Mouse (Mus musculus) heart, adult 8-10 months (tissue): ENCODE results near the gene Ankrd42. TPM values are rescaled to one million over a fixed set of nuclear protein-coding genes. Genes with fewer than 3 reads are reported as not detected.

Source experiments
- DNase-seq: peaks from one replicate; pipeline ENCODE4 v3.0.0; 2022; ENCODE audit warnings: low spot score
- total RNA-seq, 4 experiments: library from RNA; stranded (reverse); gene quantifications; 2 replicates each; pipeline ENCODE4 v1.2.4; 2022

Ankrd42 gene
- total RNA-seq, 4 experiments from 2014 or later, result 0.62 to 1.4 (median 1.0) TPM

DNA sequence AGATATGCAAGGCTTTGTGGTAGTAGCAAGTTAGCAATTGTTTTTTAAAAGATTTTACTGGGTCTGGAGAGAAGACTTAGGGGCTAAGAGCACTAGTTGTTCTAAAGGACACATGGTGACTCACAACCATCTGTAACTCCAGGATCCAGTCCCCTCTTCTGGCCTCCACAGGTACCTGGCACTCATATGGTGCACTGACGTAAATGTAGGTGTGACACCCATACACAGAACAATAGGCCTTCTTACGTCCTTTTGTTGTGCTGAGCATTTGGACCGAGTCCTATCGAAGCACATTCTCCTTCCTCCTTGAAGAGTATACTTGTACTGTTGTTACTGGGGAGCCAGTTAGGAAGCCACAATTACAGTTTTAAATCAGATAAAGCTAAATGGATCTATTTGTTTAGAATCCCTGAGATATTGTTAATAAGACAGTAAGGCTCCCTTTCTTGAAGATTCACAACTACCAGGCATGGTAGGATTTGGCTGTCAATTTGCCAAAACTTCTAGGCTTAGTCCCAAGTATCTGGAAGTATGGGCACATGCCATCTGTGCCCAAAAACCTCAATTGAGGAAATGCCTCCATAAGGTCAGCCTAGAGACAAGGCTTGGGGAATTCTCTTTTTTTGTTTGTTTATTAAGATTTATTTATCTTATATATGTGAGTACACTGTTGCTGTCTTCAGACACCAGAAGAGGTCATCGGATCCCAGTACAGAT is 56.3 kb downstream of the Ankrd42 start:
- no peak for DNase-seq

DNA sequence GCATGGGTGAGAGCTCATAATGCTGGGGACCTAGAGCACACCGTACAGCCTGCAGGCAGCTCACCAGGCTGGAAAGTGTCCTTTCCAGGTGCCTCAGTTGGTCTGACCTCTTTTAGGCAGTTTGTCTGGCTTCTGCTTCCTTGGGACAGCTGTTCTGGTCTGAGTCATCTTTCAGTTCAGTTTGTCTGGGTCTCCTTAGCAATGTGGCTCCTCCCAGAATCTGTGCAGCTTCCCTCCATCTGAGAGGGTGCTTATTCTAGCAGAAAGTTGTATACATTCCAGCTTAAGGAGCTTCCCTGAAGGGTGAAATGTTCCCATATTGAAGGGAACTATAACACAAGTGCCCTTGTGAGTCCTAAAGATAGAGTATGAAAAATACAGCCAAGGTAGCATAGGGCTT is 70.2 kb downstream of the Ankrd42 start:
- no peak for DNase-seq

DNA sequence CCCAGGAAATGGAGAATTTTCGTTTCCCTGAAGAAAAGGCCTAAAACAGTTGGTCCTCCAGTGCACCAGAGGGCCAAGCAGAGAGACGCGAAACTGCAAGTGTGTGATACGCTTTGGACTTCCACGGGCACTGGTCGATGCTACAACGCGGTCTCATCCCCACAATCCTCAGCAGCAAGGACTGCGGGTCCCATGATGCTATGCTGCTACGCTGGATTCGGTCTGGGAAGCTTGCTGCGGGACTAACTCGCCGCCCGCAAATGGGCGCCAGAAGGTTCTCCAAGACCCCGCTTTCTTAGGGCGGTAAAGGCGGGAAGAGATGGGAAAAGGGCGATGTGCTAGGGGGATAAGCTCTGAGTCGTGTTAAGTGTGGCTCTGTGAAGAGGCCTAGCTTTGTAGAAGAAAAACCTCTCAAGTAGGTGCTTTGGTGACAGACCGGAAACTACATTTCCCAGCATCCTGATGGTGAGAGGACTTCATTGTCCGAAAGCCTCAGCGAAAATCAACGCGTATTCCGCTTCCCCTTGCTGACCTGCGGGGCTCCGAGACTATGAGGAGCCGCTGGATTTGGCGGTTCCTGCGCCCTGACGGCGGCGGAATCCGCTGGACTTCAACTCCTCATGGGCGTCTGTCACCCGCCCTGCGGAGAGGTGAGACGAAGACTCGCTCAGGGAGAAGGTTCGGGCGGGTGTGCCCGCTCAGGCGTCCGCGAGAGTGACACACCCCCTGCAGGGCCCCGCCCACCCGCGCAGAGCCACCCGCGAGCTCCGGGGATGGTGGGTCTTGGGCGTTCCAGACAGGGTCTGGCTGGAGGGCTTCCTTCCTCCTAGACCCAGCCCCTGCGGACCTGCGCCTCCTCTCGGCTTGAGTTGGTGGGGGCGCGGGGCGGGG is 75.7 kb downstream of the Ankrd42 start, which contains the start of gene Ccdc90b:
Gene Ccdc90b (plus strand): TSS at position 164 of the 891 bp plus-strand sequence.
- DNase-seq, result peak; percentile 95

DNA sequence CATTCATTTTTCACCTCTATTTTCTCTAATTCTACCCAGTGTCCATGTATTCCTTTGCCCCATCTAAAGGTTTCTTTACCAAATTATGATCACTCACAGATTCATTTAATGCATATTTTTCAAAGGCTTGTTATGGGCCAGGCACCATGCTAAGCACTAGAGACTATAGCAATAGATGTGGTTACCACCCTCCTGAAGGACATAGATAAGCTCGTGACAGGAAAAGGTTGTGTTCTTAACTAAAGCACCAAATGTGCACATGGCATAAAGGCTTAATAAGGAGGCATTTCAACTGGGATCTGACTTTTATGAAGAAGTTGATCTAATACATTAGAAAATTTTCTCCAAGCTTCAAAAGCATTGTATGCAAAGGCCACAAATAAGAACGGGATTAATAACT is 78.2 kb downstream of the Ankrd42 start:
- no peak for DNase-seq

DNA sequence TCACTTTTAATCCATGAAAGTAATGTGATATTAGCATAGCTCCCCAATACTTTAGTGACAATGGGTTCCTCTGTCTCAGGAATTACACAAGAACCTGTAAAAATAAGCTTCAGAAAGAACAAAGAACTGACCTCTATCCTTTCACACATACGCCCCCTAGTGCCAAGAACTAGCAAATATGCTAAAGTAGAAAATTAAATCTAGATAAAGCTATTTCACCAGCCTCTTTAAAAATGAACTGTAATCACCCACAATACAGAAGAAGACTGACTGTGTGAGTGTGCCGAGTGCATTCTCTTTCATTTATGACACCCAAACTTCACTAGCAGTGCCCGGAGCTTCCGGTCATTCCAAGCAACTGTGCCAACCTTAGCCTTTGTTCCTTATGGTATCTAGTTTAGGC is 86.0 kb downstream of the Ankrd42 start:
- peak; percentile 36 for DNase-seq

DNA sequence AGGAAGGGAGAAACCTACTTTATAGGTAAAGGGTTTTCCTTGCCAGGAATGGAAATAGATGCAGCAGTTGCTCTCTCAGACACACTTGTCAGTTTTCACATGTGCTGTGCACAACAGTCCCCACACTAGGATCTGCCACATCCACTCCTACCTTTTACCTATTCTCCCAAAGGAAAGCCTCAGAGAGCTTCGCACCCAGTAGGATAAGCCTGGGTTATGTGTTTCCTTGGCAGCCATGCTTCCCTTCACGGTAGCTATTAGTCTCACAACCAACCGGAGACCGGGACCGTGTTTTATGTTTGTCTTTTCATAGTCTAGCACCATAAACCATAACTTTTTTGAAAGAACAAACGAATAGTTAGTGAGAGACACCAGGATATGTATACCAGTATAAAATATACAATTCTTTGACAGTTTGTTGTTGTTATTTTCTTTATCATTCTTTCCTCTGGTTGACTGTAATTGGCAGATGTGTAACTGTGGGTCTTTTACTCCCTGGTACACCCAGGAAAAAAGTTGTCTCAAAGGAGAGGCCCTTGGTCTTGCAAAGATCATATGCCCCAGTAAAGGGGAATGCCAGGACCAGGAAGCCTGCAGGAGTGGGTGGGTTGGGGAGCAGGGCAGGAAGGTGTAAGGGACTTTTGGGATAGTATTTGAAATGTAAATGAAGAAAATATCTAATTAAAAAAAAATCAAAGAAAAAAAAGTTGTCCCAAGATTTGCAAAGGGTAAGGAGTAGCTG is 86.5 kb downstream of the Ankrd42 start:
- no peak for DNase-seq

DNA sequence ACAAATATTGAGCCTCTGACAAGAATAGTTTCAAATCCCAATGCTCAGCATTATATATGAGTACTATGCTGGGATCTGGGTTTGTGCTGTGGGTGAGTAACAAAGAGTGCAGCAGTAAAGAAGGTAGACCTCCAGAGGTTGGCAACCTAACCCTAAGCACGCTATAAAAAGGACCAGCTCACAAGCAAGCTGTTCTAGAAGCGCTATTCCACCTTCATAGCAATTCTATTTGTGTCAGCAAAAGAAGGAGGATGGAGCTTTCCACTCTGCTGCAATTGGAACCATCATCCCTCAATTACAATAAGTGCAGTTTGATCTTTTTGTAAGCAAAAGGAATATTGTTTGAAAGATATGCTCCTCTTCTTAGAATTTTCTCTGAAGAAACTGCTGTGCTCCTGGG is 90.2 kb downstream of the Ankrd42 start:
- DNase-seq, result no peak

DNA sequence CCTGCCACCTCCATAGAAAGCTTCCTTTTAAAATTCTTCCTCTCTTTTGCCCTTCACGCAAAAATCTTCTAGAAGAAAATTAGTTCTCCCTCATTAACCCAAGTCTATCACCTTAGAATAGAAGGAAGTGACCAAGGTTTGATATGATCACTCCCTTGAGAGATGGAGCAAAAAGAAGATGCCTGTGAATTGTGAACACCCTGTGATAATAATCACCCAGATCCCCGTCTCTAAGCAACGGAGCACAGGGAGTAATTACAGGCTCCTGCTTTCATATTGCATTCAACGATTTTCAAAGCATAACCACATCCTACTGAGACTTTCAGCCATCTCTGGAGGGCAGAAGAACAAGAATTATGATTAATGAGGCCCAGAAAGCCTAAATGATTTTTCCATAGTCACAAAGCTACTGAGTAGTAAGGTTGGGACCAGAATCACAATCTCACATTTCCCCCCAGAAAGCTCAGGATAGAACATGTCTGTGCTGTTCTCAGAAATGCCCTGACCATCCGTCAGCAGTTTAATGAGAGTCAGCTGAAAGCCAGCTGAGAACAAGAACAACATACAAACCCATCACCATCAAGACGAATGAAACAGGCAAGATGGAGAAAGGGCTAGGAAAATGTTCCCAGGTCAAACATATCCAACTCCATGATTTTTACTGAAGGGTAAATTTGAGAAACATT is 104.4 kb downstream of the Ankrd42 start:
- no peak for DNase-seq

Other genes starting within 250 kb of the Ankrd42 start
- 10 to 100 TPM; 41.6 to 48.5 (median 44.1) TPM for gene Ccdc90b, start 76.0 kb downstream of the Ankrd42 start, total RNA-seq
- gene Pcf11, start 32.8 kb upstream of the Ankrd42 start, total RNA-seq, result 10 to 100 TPM; 24.0 to 30.4 (median 24.7) TPM
- 10 to 100 TPM in 3 of 4 experiments, 1 to 10 TPM in 1; 9.5 to 20.6 (median 11.9) TPM for gene Rab30, start 104.5 kb upstream of the Ankrd42 start, total RNA-seq
- under 1 TPM; 0.16 to 0.41 (median 0.33) TPM for gene Ddias, start 237.1 kb upstream of the Ankrd42 start, total RNA-seq
- 10 to 100 TPM in 2 of 4 experiments, 1 to 10 TPM in 2; 6.4 to 11.4 (median 9.2) TPM for gene Prcp, start 237.3 kb upstream of the Ankrd42 start, total RNA-seq